Mouse (Mus musculus): ENCODE measurements around the gene Parp2.
"Not testable (repeated sequence)": the region's sequence is repeated elsewhere in the genome, so short reads cannot be mapped to it uniquely, and the experiment has no call there.

Gene Parp2

DNA sequence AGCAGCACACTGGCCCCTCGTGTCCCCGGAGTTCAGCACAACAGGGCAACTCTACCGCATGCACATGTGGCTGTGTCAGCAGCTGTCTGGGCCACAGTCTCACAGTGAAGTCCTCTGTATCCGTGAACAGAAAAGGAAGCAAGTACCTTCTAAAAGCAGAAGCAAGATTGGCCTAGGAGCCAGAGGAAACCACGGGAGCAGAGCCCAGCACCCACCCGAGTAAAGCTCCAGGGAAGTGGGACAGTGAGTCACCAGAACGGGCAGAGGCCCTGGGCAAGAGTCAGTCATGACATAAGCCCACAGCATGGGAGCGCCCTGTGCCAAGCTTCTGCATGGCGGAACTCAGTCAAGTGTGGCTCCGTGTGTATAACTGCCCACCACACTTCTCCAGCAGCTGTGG lies 26.3 kb downstream of the Parp2 start:
- no peak for DNase-seq

DNA sequence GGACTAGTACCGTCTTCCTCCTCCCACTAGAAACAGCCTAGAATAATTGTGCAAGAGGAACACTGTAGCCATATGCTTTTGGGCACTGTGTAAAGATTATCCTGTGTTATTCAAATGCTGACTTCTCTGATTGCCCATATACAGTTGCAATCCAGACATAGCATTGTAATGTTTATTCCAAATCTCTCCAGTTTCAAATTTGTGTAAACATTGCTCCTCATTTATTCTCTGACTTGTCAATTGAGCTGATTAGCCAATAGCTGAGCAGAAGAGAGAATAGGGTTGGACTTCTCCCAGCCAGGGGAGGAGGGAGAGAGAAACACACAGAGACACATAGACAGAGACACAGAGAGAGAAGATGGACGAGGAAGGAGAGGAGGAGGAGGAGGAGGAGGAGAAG lies 26.8 kb downstream of the Parp2 start:
- no peak for DNase-seq

- DNase-seq, result peak; percentile 17
These were observed 29.6 kb downstream of the Parp2 start for GRCm38 (mm10) chr14:50837236-50837635.

GRCm38 (mm10) chr14:50855788-50856187 lies 48.1 kb downstream of the Parp2 start:
- no peak for DNase-seq

DNA sequence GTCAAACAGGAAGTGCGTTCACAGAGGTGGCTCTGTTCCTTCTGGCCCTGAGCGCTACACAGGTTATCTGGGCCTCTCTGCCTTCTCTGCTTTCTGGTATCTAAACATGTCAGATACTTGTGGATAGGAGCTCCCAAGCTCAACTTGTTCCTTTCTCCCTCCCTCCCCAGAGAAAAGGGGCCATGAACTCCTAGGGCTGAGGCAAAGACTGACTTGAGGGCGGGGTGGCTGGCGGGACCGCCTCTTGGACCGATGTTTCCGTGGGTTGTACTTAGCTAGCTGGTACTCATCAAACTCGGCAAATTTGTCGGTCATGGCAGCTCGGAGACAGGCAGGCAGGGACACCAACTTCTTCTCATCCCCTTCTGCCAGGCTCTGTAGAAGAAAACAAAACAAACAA lies 55.0 kb downstream of the Parp2 start:
- DNase-seq, result no peak

- not testable (repeated sequence) for DNase-seq
These were observed 57.4 kb downstream of the Parp2 start for GRCm38 (mm10) chr14:50865005-50865404.

DNA sequence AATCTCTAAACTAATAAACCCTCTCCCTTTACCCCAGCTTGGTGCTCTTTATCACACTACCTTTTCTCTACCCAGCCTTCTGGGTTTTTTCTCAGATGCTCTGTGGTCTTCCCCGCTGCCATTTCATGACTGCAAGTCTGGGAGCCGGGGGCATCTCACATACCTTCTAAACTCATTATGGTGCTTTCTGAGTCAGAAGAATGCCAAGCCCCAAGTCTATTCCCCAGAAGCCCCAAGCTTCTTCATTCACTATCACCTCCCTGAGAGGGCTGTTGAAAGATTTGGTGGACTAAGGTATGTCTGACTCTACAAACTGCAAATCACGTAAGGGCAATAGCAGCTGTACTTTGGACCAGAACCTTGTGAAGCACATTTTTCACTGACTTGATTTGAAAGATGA lies 59.3 kb downstream of the Parp2 start:
- no peak for DNase-seq

- no peak for DNase-seq
These were observed 60.6 kb downstream of the Parp2 start for GRCm38 (mm10) chr14:50868211-50868610.

- DNase-seq, result no peak
These were observed 61.0 kb downstream of the Parp2 start for GRCm38 (mm10) chr14:50868656-50869055.

DNA sequence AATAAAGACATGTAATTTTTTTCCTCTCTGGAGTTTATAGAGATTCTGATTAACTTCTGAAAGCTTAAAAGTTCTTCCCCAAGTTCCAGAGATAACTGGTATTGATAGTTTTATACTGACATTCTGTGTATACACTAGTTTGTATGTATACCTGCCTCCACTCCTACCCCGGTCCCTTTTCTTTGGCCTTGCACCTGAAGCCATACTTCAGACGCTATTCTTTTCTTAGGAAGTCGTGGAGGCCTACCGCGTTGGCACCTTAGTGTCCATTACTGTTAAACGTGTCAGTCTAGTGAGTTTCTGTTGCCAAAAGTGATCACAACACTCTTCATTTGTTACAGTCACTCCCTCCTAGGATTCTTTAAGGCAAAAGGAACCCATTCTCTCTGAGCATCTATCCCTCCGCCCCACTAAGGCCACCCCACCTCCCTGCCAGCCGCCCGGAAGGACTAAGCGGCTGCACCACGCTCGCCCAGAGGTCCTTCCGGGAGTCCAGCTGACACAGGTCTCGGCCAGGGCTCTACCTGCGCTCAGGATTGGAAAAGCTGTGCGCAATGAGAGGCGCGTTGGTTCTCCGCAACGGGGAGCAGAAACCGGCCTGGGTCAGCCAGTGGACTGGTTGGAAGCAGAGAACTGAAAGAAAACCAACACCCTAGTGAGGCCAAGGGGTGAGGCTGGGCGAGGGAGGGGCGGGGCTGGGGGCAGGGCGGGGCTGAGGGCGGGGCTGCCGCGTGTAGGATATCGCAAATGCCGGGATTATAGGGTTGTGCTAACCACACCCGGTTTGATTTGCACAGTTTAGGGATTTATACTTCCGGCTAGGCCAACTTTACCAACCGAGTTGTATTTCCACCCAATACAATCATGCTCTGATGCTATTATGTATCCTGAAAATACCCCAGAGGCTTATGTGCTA lies 62.5 kb downstream of the Parp2 start, which contains the start of gene Tep1:
TSS of gene Tep1 (minus strand) at position 672 of the 916 bp plus-strand sequence.
- DNase-seq, result peak; percentile 80

DNA sequence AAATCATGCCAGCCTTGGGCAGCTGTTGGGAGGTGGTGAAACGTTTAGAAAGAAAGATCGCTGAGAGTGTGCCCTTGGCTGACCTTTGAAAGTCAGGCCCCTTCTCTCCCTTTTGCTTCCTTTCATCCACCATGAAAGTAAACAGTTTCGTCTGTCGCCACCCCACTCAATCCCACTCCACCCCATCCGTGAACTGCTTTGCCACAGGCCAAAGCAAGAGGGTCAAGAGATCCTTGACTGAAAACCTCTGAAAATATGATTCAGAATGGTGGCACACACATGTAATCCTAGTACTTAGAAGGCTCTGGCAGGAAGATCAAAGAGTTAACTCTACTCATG lies 63.1 kb downstream of the Parp2 start:
- no peak for DNase-seq

Measured in kidney, postnatal 14 days (tissue).